Mouse (Mus musculus): ENCODE measurements around the gene Pofut2. TPM values are rescaled to one million over a fixed set of nuclear protein-coding genes. Genes with fewer than 3 reads are reported as not detected.
A peak's percentile ranks its signal among the peaks of the same experiment; 100 is the strongest.

Pofut2 gene
- polyA plus RNA-seq, 1 experiment from 2014 or later: 66.8 TPM

- no peaks in the 10 kb centered on the region for H3K36me3 ChIP-seq (ENCODE audit: control insufficient read depth, insufficient read depth, low read length)
- DNase-seq (ENCODE audit: low spot score): no peak
- no peak overlapping the region for H3K4me2 ChIP-seq
- peak overlapping the region; percentile 45 for H3K27ac ChIP-seq (ENCODE audit: low read depth, low read length)
- H3K27me3 ChIP-seq (replicated peaks; ENCODE audit: control insufficient read depth, insufficient read depth, low read length): no peaks in the 10 kb centered on the region
- no peak overlapping the region for H3K9ac ChIP-seq (ENCODE audit: low read depth, low read length)
- no peak for ATAC-seq (replicated peaks; ENCODE audit: low FRiP score)
- WGBS: 62% methylated on average over 2 of the region's 2 CpGs
- no peaks in the 10 kb centered on the region for H3K9me3 ChIP-seq (ENCODE audit: control insufficient read depth, low read length)
- peaks cover 54% of the 10 kb centered on the region for H3K4me1 ChIP-seq (replicated peaks; ENCODE audit: control insufficient read depth, insufficient read depth, low read length)
- no peak overlapping the region for H3K4me3 ChIP-seq (ENCODE audit: low read depth, low read length)
Observed at GRCm38 (mm10) chr10:77216313-77216712, 42.7 kb upstream of the Pofut2 start.

- no peak overlapping the region for H3K4me3 ChIP-seq (ENCODE audit: low read depth, low read length)
- H3K9me3 ChIP-seq (ENCODE audit: control insufficient read depth, low read length): no peaks in the 10 kb centered on the region
- H3K27ac ChIP-seq (ENCODE audit: low read depth, low read length): peak overlapping the region; percentile 47
- ATAC-seq (replicated peaks; ENCODE audit: low FRiP score) (no peak), DNase-seq (ENCODE audit: low spot score) (no peak)
- H3K27me3 ChIP-seq (replicated peaks; ENCODE audit: control insufficient read depth, insufficient read depth, low read length): no peaks in the 10 kb centered on the region
- WGBS: 65% methylated on average over 6 of the region's 6 CpGs
- peaks cover 51% of the 10 kb centered on the region for H3K4me1 ChIP-seq (replicated peaks; ENCODE audit: control insufficient read depth, insufficient read depth, low read length)
- H3K9ac ChIP-seq (ENCODE audit: low read depth, low read length): no peak overlapping the region
- H3K4me2 ChIP-seq: no peak overlapping the region
- no peaks in the 10 kb centered on the region for H3K36me3 ChIP-seq (ENCODE audit: control insufficient read depth, insufficient read depth, low read length)
Observed at GRCm38 (mm10) chr10:77217155-77217731, 41.8 kb upstream of the Pofut2 start.

- peaks cover 54% of the 10 kb centered on the region for H3K4me1 ChIP-seq (replicated peaks; ENCODE audit: control insufficient read depth, insufficient read depth, low read length)
- DNase-seq (ENCODE audit: low spot score) (no peak), ATAC-seq (replicated peaks; ENCODE audit: low FRiP score) (no peak)
- no peaks in the 10 kb centered on the region for H3K36me3 ChIP-seq (ENCODE audit: control insufficient read depth, insufficient read depth, low read length)
- no peak overlapping the region for H3K9ac ChIP-seq (ENCODE audit: low read depth, low read length)
- no peaks in the 10 kb centered on the region for H3K9me3 ChIP-seq (ENCODE audit: control insufficient read depth, low read length)
- H3K4me2 ChIP-seq: no peak overlapping the region
- 66% methylated on average over 4 of the region's 4 CpGs for WGBS
- no peak overlapping the region for H3K27ac ChIP-seq (ENCODE audit: low read depth, low read length)
- no peaks in the 10 kb centered on the region for H3K27me3 ChIP-seq (replicated peaks; ENCODE audit: control insufficient read depth, insufficient read depth, low read length)
- H3K4me3 ChIP-seq (ENCODE audit: low read depth, low read length): no peak overlapping the region
Observed at GRCm38 (mm10) chr10:77218059-77218458, 41.0 kb upstream of the Pofut2 start.

GRCm38 (mm10) chr10:77219411-77220025, 39.5 kb upstream of the Pofut2 start:
- 70% methylated on average over 12 of the region's 12 CpGs for WGBS
- no peaks in the 10 kb centered on the region for H3K36me3 ChIP-seq (ENCODE audit: control insufficient read depth, insufficient read depth, low read length)

GRCm38 (mm10) chr10:77221108-77221507, 37.9 kb upstream of the Pofut2 start:
- Histone ChIP-seq H3K9ac (ENCODE audit: low read depth, low read length) (peak overlapping the region; percentile 38), H3K4me2 (peak overlapping the region; percentile 39), H3K9me3 (ENCODE audit: control insufficient read depth, low read length) (no peaks in the 10 kb centered on the region), H3K27me3 (replicated peaks; ENCODE audit: control insufficient read depth, insufficient read depth, low read length) (no peaks in the 10 kb centered on the region), H3K4me1 (replicated peaks; ENCODE audit: control insufficient read depth, insufficient read depth, low read length) (peaks cover 55% of the 10 kb centered on the region), H3K36me3 (ENCODE audit: control insufficient read depth, insufficient read depth, low read length) (no peaks in the 10 kb centered on the region), H3K27ac (ENCODE audit: low read depth, low read length) (peak overlapping the region; percentile 11), H3K4me3 (ENCODE audit: low read depth, low read length) (no peak overlapping the region)
- WGBS: 7% methylated on average over 11 of the region's 11 CpGs
- ATAC-seq (replicated peaks; ENCODE audit: low FRiP score) (peak; percentile 80), DNase-seq (ENCODE audit: low spot score) (peak; percentile 47)

More at GRCm38 (mm10) chr10:77219411-77220025, 39.5 kb upstream of the Pofut2 start:
- H3K4me3 ChIP-seq (ENCODE audit: low read depth, low read length): no peak overlapping the region
- ATAC-seq (replicated peaks; ENCODE audit: low FRiP score) (no peak), DNase-seq (ENCODE audit: low spot score) (no peak)
- H3K4me2 ChIP-seq: no peak overlapping the region
- H3K27ac ChIP-seq (ENCODE audit: low read depth, low read length): no peak overlapping the region
- H3K27me3 ChIP-seq (replicated peaks; ENCODE audit: control insufficient read depth, insufficient read depth, low read length): no peaks in the 10 kb centered on the region
- H3K9ac ChIP-seq (ENCODE audit: low read depth, low read length): no peak overlapping the region
- H3K9me3 ChIP-seq (ENCODE audit: control insufficient read depth, low read length): no peaks in the 10 kb centered on the region
- H3K4me1 ChIP-seq (replicated peaks; ENCODE audit: control insufficient read depth, insufficient read depth, low read length): peaks cover 54% of the 10 kb centered on the region

- H3K9ac ChIP-seq (ENCODE audit: low read depth, low read length): no peak overlapping the region
- no peak overlapping the region for H3K4me3 ChIP-seq (ENCODE audit: low read depth, low read length)
- no peak overlapping the region; the same call in 1 of the 2 replicates for H3K27ac ChIP-seq (ENCODE audit: low read depth, low read length)
- H3K9me3 ChIP-seq (ENCODE audit: control insufficient read depth, low read length): no peaks in the 10 kb centered on the region
- WGBS: 80% methylated on average over 11 of the region's 11 CpGs
- no peaks in the 10 kb centered on the region for H3K36me3 ChIP-seq (ENCODE audit: control insufficient read depth, insufficient read depth, low read length)
- no peaks in the 10 kb centered on the region for H3K27me3 ChIP-seq (replicated peaks; ENCODE audit: control insufficient read depth, insufficient read depth, low read length)
- H3K4me2 ChIP-seq: no peak overlapping the region
- ATAC-seq (replicated peaks; ENCODE audit: low FRiP score) (no peak), DNase-seq (ENCODE audit: low spot score) (no peak)
- peaks cover 42% of the 10 kb centered on the region for H3K4me1 ChIP-seq (replicated peaks; ENCODE audit: control insufficient read depth, insufficient read depth, low read length)
Observed at GRCm38 (mm10) chr10:77222963-77223552, 36.0 kb upstream of the Pofut2 start.

- Histone ChIP-seq H3K9ac (ENCODE audit: low read depth, low read length) (no peak overlapping the region), H3K36me3 (ENCODE audit: control insufficient read depth, insufficient read depth, low read length) (no peaks in the 10 kb centered on the region), H3K27ac (ENCODE audit: low read depth, low read length) (peak overlapping the region; percentile 75), H3K4me2 (no peak overlapping the region), H3K9me3 (ENCODE audit: control insufficient read depth, low read length) (no peaks in the 10 kb centered on the region), H3K4me1 (replicated peaks; ENCODE audit: control insufficient read depth, insufficient read depth, low read length) (peaks cover 43% of the 10 kb centered on the region), H3K4me3 (ENCODE audit: low read depth, low read length) (no peak overlapping the region), H3K27me3 (replicated peaks; ENCODE audit: control insufficient read depth, insufficient read depth, low read length) (no peaks in the 10 kb centered on the region)
- no peak for ATAC-seq (replicated peaks; ENCODE audit: low FRiP score)
- WGBS: 55% methylated on average over 4 of the region's 4 CpGs
- DNase-seq (ENCODE audit: low spot score): no peak
Observed at GRCm38 (mm10) chr10:77224390-77224789, 34.6 kb upstream of the Pofut2 start.

- ATAC-seq (replicated peaks; ENCODE audit: low FRiP score) (peak; percentile 82), DNase-seq (ENCODE audit: low spot score) (peak; percentile 74)
- peak overlapping the region; percentile 53 for H3K4me2 ChIP-seq
- H3K9me3 ChIP-seq (ENCODE audit: control insufficient read depth, low read length): no peaks in the 10 kb centered on the region
- no peaks in the 10 kb centered on the region for H3K36me3 ChIP-seq (ENCODE audit: control insufficient read depth, insufficient read depth, low read length)
- H3K27ac ChIP-seq (ENCODE audit: low read depth, low read length): peak overlapping the region; percentile 75
- 18% methylated on average over 9 of the region's 9 CpGs for WGBS
- 0 out of 2 replicates have a peak overlapping the region, but pooled peaks have one; percentile 31 for H3K9ac ChIP-seq (ENCODE audit: low read depth, low read length)
- H3K4me1 ChIP-seq (replicated peaks; ENCODE audit: control insufficient read depth, insufficient read depth, low read length): peaks cover 54% of the 10 kb centered on the region
- H3K27me3 ChIP-seq (replicated peaks; ENCODE audit: control insufficient read depth, insufficient read depth, low read length): no peaks in the 10 kb centered on the region
- no peak overlapping the region for H3K4me3 ChIP-seq (ENCODE audit: low read depth, low read length)
Observed at GRCm38 (mm10) chr10:77225414-77225813, 33.6 kb upstream of the Pofut2 start.

Data from liver, embryonic 11.5 days (tissue).